Mouse (Mus musculus): Measurements from ENCODE around the gene Cfap100.

Cfap100 gene

GRCm38 (mm10) chr6:90428380-90428974 lies at the start of gene Cfap100:
Cfap100 (minus strand) TSS chr6:90428797.
- peak; percentile 68 to 78 for DNase-seq (ENCODE audit: low spot score in 2 of 2)

DNA sequence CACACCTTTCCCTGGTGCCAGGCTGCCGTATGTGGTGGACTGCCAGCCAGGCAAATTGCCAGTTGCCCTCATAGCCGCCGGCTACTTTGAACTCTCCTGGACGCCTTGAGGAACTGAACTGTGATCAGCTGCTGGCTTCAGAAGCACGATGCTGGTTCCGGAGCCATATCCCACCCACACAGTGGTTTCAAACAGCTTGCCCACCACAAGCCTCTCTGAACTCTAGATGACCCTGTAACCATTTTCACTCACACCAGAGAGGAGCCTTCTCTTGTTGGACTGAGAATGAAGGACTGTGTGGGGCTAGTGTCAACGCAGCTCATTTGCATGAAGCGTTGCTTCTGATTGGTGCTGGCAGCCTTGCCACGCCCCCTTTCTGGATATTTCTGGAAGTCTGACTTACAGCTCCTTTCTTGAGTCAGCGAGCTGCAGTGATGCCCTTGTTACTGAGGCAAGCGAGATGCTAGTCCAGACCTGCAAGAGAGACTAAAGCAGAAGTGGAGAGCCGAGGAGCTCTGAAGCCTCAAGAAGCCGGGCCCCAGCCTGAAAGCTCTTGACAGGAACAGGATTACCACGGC lies 48.4 kb upstream of the Cfap100 start:
- DNase-seq (ENCODE audit: low spot score in 2 of 2), result peak; percentile 50 to 55

GRCm38 (mm10) chr6:90475854-90476212 lies 47.2 kb upstream of the Cfap100 start:
- DNase-seq (ENCODE audit: low spot score in 2 of 2), result no peak

GRCm38 (mm10) chr6:90475176-90475853 lies 46.7 kb upstream of the Cfap100 start:
- no peak for DNase-seq (ENCODE audit: low spot score in 2 of 2)

- no peak for DNase-seq (ENCODE audit: low spot score in 2 of 2)
These were observed 45.8 kb upstream of the Cfap100 start for GRCm38 (mm10) chr6:90474361-90474750.

- DNase-seq (ENCODE audit: low spot score in 2 of 2), result no peak
These were observed 45.2 kb upstream of the Cfap100 start for GRCm38 (mm10) chr6:90473630-90474360.

DNA sequence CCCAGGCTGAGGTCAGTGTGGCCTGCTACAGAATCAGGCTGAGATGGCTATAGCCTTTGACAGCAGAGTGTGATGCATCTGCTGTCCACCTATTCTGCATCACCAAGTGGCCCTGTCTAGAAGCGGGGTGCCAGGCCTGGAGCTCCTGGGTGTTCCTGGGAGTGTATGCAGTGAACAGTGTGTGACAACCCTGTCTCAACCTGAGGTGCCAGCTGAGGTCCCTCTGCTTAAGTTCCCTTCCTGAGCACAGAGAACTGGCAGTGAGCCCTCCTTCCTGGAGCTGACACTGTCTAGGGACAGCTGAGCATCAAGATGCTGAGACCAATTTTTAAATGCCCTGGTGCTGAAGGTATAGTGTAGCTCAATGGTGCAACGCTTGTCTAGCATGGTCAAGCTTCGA lies 44.1 kb upstream of the Cfap100 start:
- DNase-seq (ENCODE audit: low spot score in 2 of 2), result no peak

GRCm38 (mm10) chr6:90472079-90472478 lies 43.5 kb upstream of the Cfap100 start:
- no peak for DNase-seq (ENCODE audit: low spot score in 2 of 2)

GRCm38 (mm10) chr6:90470947-90471541 lies 42.4 kb upstream of the Cfap100 start:
- peak; percentile 78 to 88 for DNase-seq (ENCODE audit: low spot score in 2 of 2)

GRCm38 (mm10) chr6:90470255-90470654 lies 41.7 kb upstream of the Cfap100 start:
- DNase-seq (ENCODE audit: low spot score in 2 of 2), result no peak

GRCm38 (mm10) chr6:90469041-90469440 lies 40.4 kb upstream of the Cfap100 start:
- DNase-seq (ENCODE audit: low spot score in 2 of 2), result no peak

GRCm38 (mm10) chr6:90468216-90468615 lies 39.6 kb upstream of the Cfap100 start:
- no peak for DNase-seq (ENCODE audit: low spot score in 2 of 2)

- no peak for DNase-seq (ENCODE audit: low spot score in 2 of 2)
These were observed 38.3 kb upstream of the Cfap100 start for GRCm38 (mm10) chr6:90466847-90467410.

DNA sequence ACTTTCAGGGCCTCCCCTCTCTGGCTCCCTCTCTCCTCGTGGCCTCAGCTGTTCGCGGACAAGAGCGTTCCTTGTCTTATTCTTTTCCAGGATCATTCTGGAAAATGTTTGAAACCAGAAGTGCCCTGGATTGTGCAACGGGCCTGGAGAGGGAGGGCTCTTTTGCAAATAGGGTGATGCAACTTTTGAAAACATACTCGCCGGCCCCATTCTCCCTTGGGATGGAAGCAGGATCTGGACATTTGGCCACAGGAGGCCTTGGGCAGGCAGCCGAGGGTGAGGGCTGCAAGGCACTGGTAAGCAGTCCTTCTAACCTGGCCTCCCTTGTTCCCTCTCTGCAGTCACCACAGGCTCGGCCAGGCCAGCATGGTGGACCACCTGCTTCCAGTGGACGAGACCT lies 37.5 kb upstream of the Cfap100 start:
- peak; percentile 75 to 84 for DNase-seq (ENCODE audit: low spot score in 2 of 2)

DNA sequence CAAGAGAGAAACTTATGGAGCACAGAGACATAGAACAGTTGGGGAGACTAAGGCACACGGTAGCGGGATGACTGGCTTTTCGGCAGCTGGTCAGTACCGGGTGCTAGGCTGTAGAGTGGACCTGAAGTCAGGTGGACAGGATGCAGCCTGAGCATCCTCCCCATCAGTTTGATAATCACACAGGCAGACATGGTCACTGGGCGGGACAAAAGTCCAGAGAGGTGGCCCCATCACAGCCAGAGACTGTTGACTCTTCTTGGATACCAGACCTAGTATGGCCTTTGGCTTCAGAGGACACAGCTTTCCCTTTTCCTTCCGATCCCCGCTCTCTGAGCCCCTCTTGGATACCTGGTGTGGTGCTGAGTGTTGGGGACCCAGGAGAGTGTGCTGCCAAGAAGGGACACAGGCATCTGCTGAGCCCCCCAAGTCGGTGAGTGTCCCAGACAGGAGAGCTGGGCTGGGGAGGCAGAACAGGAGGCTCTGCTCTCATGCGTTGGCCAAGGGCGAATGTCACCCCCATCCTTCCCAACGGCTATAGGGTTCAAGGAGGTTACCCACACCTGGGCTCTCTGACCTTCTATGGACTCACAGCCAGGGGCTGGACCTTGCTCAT lies 36.5 kb upstream of the Cfap100 start:
- no peak for DNase-seq (ENCODE audit: low spot score in 2 of 2)

DNA sequence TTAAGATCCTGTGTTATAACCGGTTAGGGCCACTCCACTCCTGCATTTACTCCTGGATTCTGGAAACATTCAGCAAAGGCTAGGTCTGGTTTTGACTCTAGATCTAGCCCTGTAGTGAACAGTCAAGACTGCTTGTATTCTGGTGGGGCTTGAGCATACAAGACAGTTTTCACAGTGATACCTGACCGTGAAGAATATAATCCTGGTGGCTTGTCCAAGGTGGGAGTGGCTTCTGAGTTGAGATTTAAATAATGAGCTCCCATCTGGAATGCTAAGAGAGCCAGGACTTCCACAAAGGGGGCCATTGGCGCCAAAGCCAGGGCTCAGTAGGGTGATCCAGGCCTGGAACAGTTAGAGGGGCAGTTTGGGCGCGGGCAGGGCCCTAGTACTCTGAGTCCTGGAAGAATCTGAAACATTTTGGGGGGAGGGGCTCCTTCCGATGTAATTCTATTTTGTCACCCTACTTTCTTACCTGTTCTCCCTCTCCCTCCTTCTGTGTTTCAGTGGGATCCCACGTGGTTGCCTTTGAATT lies 35.4 kb upstream of the Cfap100 start:
- DNase-seq (ENCODE audit: low spot score in 2 of 2), result no peak

GRCm38 (mm10) chr6:90463228-90463862 lies 34.7 kb upstream of the Cfap100 start:
- DNase-seq (ENCODE audit: low spot score in 2 of 2), result peak; percentile 98 to 99

DNA sequence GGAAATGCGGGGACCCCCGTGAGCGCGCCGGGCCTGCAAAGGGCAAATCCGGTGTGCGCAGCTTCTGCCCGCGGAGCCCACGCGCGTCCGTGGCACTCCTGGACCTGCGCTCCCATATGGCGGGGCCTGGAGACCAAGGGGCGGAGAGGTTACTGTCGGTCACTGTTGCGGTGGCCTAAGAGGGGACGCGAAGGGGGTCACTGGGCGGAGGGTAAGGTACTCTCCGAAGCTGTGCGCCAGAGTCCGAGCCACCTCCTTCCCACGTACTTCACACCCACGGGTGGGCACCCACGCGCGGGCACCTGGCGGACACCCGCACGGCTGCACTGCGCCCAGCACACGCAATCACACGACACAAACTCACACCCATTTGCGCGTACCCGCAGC lies 34.2 kb upstream of the Cfap100 start:
- DNase-seq (ENCODE audit: low spot score in 2 of 2), result peak in 1 of 2 experiments; percentile 45

GRCm38 (mm10) chr6:90462181-90462706 lies 33.6 kb upstream of the Cfap100 start, which contains the start of gene Klf15:
Klf15 (plus strand) TSS chr6:90462576.
- peak; percentile 88 for DNase-seq (ENCODE audit: low spot score in 2 of 2)

GRCm38 (mm10) chr6:90461771-90462170 lies 33.2 kb upstream of the Cfap100 start:
- DNase-seq (ENCODE audit: low spot score in 2 of 2), result no peak

All from heart, adult 9 months (tissue).